Mouse (Mus musculus): ENCODE measurements at regions not wholly inside any gene's neighbourhood (a gene's known extent, or its start where the extent isn't known, plus 50 kb on each side); places are given as distances from the start of the nearest gene placed in this dataset.
"Not testable (repeated sequence)": the region's sequence is repeated elsewhere in the genome, so short reads cannot be mapped to it uniquely, and the experiment has no call there.

GRCm38 (mm10) chr11:22588546-22588945, 76.7 kb downstream of the Tmem17 start:
- TF ChIP-seq CTCF (IDR thresholded peaks at IDR 0.05; ENCODE audit: low read depth) = no peak
- WGBS = 65% methylated on average over 2 of the region's 2 CpGs
- Histone ChIP-seq H3K27me3 (ENCODE audit: insufficient read depth, low read length) (no peaks in the 10 kb centered on the region), H3K36me3 (ENCODE audit: insufficient read depth, low read length) (no peaks in the 10 kb centered on the region), H3K9ac (ENCODE audit: low read depth, low read length) (no peak overlapping the region), H3K4me3 (replicated peaks; ENCODE audit: low read depth, low read length) (no peak overlapping the region), H3K4me2 (ENCODE audit: low read length) (no peak overlapping the region), H3K9me3 (replicated peaks; ENCODE audit: low read length) (no peaks in the 10 kb centered on the region), H3K27ac (peak overlapping the region; percentile 60; the same call in 1 of the 2 replicates), H3K4me1 (replicated peaks; ENCODE audit: insufficient read depth, low read length) (0 out of 2 replicates have a peak, but pooled peaks cover 4% of the 10 kb centered on the region)
- DNase-seq (ENCODE audit: low spot score) (no peak), ATAC-seq (replicated peaks; ENCODE audit: low FRiP score, low read depth) (no peak)

DNA sequence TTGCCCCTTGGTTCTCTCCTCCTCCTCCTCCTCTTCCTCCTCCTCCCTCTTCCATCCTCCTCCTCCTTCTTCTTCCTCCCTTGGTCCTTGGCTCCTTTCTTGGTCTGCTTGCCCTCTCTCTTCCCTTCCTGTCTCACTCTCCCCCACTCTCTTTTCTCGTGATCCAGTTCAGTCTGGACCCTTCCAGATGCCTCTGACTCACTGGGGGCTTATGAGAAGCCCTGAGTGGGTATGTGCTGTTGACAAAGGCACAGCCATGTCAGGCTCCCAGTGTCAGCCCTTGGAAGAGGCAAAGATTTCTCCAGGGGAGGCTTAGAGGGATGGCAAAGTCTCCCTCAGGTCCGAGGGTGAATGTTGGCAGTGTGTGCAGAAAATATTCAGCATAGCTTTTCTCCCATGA, 78.0 kb downstream of the Tmem17 start:
- DNase-seq (ENCODE audit: low spot score) = no peak
- Histone ChIP-seq H3K9me3 (replicated peaks; ENCODE audit: low read length) (no peaks in the 10 kb centered on the region), H3K9ac (ENCODE audit: low read depth, low read length) (no peak overlapping the region), H3K4me2 (ENCODE audit: low read length) (no peak overlapping the region), H3K4me3 (replicated peaks; ENCODE audit: low read depth, low read length) (no peak overlapping the region), H3K27me3 (ENCODE audit: insufficient read depth, low read length) (no peaks in the 10 kb centered on the region), H3K36me3 (ENCODE audit: insufficient read depth, low read length) (no peaks in the 10 kb centered on the region), H3K4me1 (replicated peaks; ENCODE audit: insufficient read depth, low read length) (0 out of 2 replicates have a peak, but pooled peaks cover under 1% of the 10 kb centered on the region), H3K27ac (no peak overlapping the region)
- no peak for TF ChIP-seq CTCF (IDR thresholded peaks at IDR 0.05; ENCODE audit: low read depth)
- ATAC-seq (replicated peaks; ENCODE audit: low FRiP score, low read depth) = no peak
- WGBS = 44% methylated on average over 2 of the region's 2 CpGs

GRCm38 (mm10) chr11:22591050-22591449, 79.2 kb downstream of the Tmem17 start:
- H3K27ac ChIP-seq; H3K9me3 ChIP-seq (replicated peaks; ENCODE audit: low read length); H3K36me3 ChIP-seq (ENCODE audit: insufficient read depth, low read length); H3K4me3 ChIP-seq (replicated peaks; ENCODE audit: low read depth, low read length); H3K4me2 ChIP-seq (ENCODE audit: low read length); ATAC-seq (replicated peaks; ENCODE audit: low FRiP score, low read depth); H3K9ac ChIP-seq (ENCODE audit: low read depth, low read length); H3K4me1 ChIP-seq (replicated peaks; ENCODE audit: insufficient read depth, low read length); H3K27me3 ChIP-seq (ENCODE audit: insufficient read depth, low read length); DNase-seq (ENCODE audit: low spot score): not testable (repeated sequence)
- 89% methylated on average over 14 of the region's 14 CpGs for WGBS

GRCm38 (mm10) chr11:22592706-22593105, 80.8 kb downstream of the Tmem17 start:
- Histone ChIP-seq H3K9me3 (replicated peaks; ENCODE audit: low read length) (no peaks in the 10 kb centered on the region), H3K4me2 (ENCODE audit: low read length) (no peak overlapping the region), H3K4me1 (replicated peaks; ENCODE audit: insufficient read depth, low read length) (no peaks in the 10 kb centered on the region), H3K36me3 (ENCODE audit: insufficient read depth, low read length) (no peaks in the 10 kb centered on the region), H3K27me3 (ENCODE audit: insufficient read depth, low read length) (no peaks in the 10 kb centered on the region), H3K4me3 (replicated peaks; ENCODE audit: low read depth, low read length) (no peak overlapping the region), H3K27ac (no peak overlapping the region), H3K9ac (ENCODE audit: low read depth, low read length) (no peak overlapping the region)
- ATAC-seq (replicated peaks; ENCODE audit: low FRiP score, low read depth) = no peak
- no peak for DNase-seq (ENCODE audit: low spot score)
- TF ChIP-seq CTCF (IDR thresholded peaks at IDR 0.05; ENCODE audit: low read depth) = no peak
- 78% methylated on average over 5 of the region's 5 CpGs for WGBS

- ATAC-seq (replicated peaks; ENCODE audit: low FRiP score, low read depth) = no peak
- TF ChIP-seq CTCF (IDR thresholded peaks at IDR 0.05; ENCODE audit: low read depth) = no peak
- no peaks in the 10 kb centered on the region for H3K4me1 ChIP-seq (replicated peaks; ENCODE audit: insufficient read depth, low read length)
- no peak overlapping the region for H3K4me3 ChIP-seq (replicated peaks; ENCODE audit: low read depth, low read length)
- H3K27me3 ChIP-seq (ENCODE audit: insufficient read depth, low read length) = no peaks in the 10 kb centered on the region
- no peak overlapping the region for H3K9ac ChIP-seq (ENCODE audit: low read depth, low read length)
- 88% methylated on average over 8 of the region's 8 CpGs for WGBS
- H3K36me3 ChIP-seq (ENCODE audit: insufficient read depth, low read length) = no peaks in the 10 kb centered on the region
- DNase-seq (ENCODE audit: low spot score) = no peak
- no peak overlapping the region for H3K4me2 ChIP-seq (ENCODE audit: low read length)
- no peaks in the 10 kb centered on the region for H3K9me3 ChIP-seq (replicated peaks; ENCODE audit: low read length)
- H3K27ac ChIP-seq = no peak overlapping the region
Observed at GRCm38 (mm10) chr11:22596076-22596804, 84.4 kb downstream of the Tmem17 start.

GRCm38 (mm10) chr11:22596805-22597149, 84.9 kb downstream of the Tmem17 start:
- Histone ChIP-seq H3K4me1 (replicated peaks; ENCODE audit: insufficient read depth, low read length) (no peaks in the 10 kb centered on the region), H3K4me3 (replicated peaks; ENCODE audit: low read depth, low read length) (no peak overlapping the region), H3K27ac (no peak overlapping the region), H3K9me3 (replicated peaks; ENCODE audit: low read length) (no peaks in the 10 kb centered on the region), H3K36me3 (ENCODE audit: insufficient read depth, low read length) (no peaks in the 10 kb centered on the region), H3K4me2 (ENCODE audit: low read length) (no peak overlapping the region), H3K9ac (ENCODE audit: low read depth, low read length) (no peak overlapping the region), H3K27me3 (ENCODE audit: insufficient read depth, low read length) (no peaks in the 10 kb centered on the region)
- TF ChIP-seq CTCF (IDR thresholded peaks at IDR 0.05; ENCODE audit: low read depth) = no peak
- ATAC-seq (replicated peaks; ENCODE audit: low FRiP score, low read depth) = no peak
- DNase-seq (ENCODE audit: low spot score) = no peak
- 93% methylated on average over 2 of the region's 2 CpGs for WGBS

DNA sequence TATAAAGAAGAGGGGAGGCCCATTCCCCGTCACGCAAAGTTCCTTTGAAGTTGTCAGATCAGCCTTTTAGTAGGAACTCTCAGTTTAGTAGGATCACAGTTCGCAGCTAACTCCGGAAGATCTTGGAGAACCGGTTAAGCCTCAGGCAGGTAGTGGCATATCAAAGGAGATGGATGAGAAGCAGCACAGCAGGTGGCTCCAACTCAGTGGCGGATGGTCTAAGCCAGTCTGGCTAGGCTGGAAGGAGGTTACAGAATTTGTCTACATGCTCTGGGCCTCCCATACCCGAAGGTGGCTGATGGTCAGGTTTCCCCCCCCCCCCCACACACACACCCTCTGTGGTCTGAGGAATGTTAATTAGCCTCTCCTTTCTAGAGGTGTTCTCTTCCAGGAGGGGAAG, 88.5 kb downstream of the Tmem17 start:
- DNase-seq (ENCODE audit: low spot score) (no peak), ATAC-seq (replicated peaks; ENCODE audit: low FRiP score, low read depth) (no peak)
- WGBS = 63% methylated on average over 7 of the region's 7 CpGs
- no peak overlapping the region for H3K9ac ChIP-seq (ENCODE audit: low read depth, low read length)
- H3K4me2 ChIP-seq (ENCODE audit: low read length) = no peak overlapping the region
- no peak overlapping the region for H3K27ac ChIP-seq
- no peaks in the 10 kb centered on the region for H3K27me3 ChIP-seq (ENCODE audit: insufficient read depth, low read length)
- TF ChIP-seq CTCF (IDR thresholded peaks at IDR 0.05; ENCODE audit: low read depth) = no peak
- no peaks in the 10 kb centered on the region for H3K9me3 ChIP-seq (replicated peaks; ENCODE audit: low read length)
- no peaks in the 10 kb centered on the region for H3K36me3 ChIP-seq (ENCODE audit: insufficient read depth, low read length)
- H3K4me3 ChIP-seq (replicated peaks; ENCODE audit: low read depth, low read length) = no peak overlapping the region
- H3K4me1 ChIP-seq (replicated peaks; ENCODE audit: insufficient read depth, low read length) = no peaks in the 10 kb centered on the region

Data from kidney, postnatal 0 days (tissue).